Mouse (Mus musculus): ENCODE results near the gene Fzr1.
A peak's percentile ranks its signal among the peaks of the same experiment; 100 is the strongest.

The Fzr1 gene

DNA sequence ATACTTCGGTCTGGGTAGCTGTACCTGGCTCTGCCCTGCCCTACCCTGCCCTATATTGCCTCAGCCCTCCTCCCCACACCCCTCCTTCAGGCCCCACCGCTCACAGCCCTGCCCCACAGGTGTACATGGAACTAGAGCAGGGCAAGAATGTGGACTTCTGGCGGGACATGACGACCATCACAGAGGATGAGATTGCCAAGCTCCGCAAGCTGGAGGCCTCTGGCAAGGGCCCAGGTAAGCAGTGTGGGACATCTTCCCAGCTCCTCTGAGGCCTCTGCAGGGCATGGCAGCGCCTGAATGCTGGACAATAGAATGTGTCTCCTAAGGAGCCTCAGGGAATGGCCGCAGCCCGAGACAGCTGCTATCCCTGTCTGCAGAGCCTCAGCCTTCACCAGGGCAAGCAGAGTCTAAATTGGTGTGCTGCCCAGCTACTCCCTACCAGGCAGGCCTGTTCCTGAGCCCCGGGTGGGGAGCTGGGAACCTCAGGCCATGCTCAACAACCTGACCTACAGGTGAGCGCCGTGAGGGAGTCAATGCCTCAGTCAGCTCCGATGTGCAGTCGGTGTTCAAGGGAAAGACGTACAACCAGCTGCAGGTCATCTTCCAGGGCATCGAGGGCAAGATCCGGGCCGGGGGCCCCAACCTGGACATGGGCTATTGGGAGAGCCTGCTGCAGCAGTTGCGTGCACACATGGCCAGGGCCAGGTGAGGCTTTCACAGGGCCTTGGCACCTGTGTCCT is 54.4 kb downstream of the Fzr1 start:
- Histone ChIP-seq H3K4me1 (replicated peaks; ENCODE audit: low read depth, low read length) (peaks cover 84% of the 10 kb centered on the region), H3K27me3 (ENCODE audit: insufficient read depth, low read length) (no peaks in the 10 kb centered on the region), H3K9me3 (ENCODE audit: low read length) (no peaks in the 10 kb centered on the region), H3K36me3 (ENCODE audit: insufficient read depth, low read length) (peaks cover 67% of the 10 kb centered on the region), H3K4me3 (replicated peaks; ENCODE audit: low read length) (no peak overlapping the region)
- no peak for TF ChIP-seq POU5F1 (IDR thresholded peaks at IDR 0.05; ENCODE audit: borderline replicate concordance, low read length)

DNA sequence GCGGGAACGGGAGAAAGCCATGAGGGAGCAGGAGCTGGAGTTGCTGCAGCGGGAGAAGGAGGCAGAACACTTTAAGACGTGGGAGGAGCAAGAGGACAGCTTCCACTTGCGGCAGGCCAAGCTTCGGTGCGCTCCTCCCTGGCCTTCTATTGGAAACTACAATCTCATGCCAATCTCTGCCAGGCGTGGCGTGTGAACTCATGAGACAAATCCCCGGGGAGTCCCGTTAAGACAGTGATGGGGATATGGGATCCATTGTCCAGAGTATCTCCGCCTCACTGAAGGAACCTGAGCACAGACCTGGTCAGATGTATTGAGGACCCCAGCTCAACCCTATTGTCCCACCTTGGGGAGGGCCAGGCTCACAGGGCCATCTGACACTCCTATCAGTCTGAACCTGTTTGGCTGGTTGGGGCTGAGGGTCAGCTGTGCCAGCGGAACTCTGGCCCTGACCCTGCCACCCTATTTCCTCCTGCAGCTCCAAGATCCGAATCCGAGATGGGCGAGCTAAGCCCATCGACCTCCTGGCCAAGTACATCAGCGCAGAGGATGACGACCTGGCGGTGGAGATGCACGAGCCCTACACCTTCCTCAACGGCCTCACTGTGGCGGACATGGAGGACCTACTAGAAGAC is 55.1 kb downstream of the Fzr1 start:
- Histone ChIP-seq H3K9me3 (ENCODE audit: low read length) (no peaks in the 10 kb centered on the region), H3K4me3 (replicated peaks; ENCODE audit: low read length) (peak overlapping the region; percentile 100), H3K36me3 (ENCODE audit: insufficient read depth, low read length) (peaks cover 74% of the 10 kb centered on the region), H3K27me3 (ENCODE audit: insufficient read depth, low read length) (no peaks in the 10 kb centered on the region), H3K4me1 (replicated peaks; ENCODE audit: low read depth, low read length) (peaks cover 84% of the 10 kb centered on the region)
- TF ChIP-seq POU5F1 (IDR thresholded peaks at IDR 0.05; ENCODE audit: borderline replicate concordance, low read length) (no peak), CTCF (conservative IDR thresholded peaks at IDR 0.05; ENCODE audit: low read length) (no peak), NANOG (IDR thresholded peaks at IDR 0.05; ENCODE audit: borderline replicate concordance, low read length) (no peak)

DNA sequence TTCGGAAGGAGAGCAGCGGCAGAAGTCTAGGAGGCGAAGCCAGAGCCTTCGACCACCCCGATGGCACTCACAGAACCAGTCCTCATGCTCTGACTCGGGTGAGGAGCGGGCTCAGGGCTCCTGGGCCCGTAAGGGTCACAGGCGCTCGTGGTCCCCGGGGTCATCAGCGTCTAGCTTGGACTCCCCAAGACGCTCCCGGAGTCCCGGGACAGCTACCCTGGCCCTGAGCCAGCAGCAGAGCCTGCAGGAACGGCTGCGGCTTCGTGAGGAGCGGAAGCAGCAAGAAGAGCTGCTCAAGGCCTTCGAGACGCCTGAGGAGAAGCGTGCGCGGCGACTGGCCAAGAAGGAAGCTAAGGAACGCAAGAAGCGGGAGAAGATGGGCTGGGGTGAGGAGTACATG is 55.9 kb downstream of the Fzr1 start:
- no peak for TF ChIP-seq CTCF (conservative IDR thresholded peaks at IDR 0.05; ENCODE audit: low read length)
- no peak for TF ChIP-seq POU5F1 (IDR thresholded peaks at IDR 0.05; ENCODE audit: borderline replicate concordance, low read length)
- TF ChIP-seq NANOG (IDR thresholded peaks at IDR 0.05; ENCODE audit: borderline replicate concordance, low read length) = no peak
- peaks cover 75% of the 10 kb centered on the region for H3K36me3 ChIP-seq (ENCODE audit: insufficient read depth, low read length)
- H3K4me1 ChIP-seq (replicated peaks; ENCODE audit: low read depth, low read length) = peaks cover 84% of the 10 kb centered on the region
- H3K4me3 ChIP-seq (replicated peaks; ENCODE audit: low read length) = peak overlapping the region; percentile 100
- H3K27me3 ChIP-seq (ENCODE audit: insufficient read depth, low read length) = no peaks in the 10 kb centered on the region
- no peaks in the 10 kb centered on the region for H3K9me3 ChIP-seq (ENCODE audit: low read length)

DNA sequence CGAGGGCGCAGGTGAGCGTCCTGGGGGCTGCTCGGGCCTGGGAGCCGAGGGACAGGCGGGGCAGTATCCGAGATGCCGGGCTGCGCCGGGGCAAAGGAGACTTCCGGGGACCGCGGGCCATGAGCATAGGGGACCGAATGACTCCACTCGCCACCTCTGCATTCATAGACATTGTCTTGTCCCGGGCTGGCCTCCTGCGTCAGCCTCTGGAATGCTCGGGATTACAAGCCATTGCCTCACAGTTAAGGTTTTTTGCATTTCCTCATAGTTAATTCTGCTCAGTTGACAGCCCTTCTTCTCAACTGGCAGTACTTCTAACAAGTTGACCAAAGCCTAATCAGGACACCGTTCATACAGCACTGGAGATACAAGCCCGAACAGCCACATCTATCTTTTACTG is 56.9 kb downstream of the Fzr1 start:
- Histone ChIP-seq H3K4me1 (replicated peaks; ENCODE audit: low read depth, low read length) (peaks cover 84% of the 10 kb centered on the region), H3K27me3 (ENCODE audit: insufficient read depth, low read length) (no peaks in the 10 kb centered on the region), H3K9me3 (ENCODE audit: low read length) (no peaks in the 10 kb centered on the region), H3K36me3 (ENCODE audit: insufficient read depth, low read length) (peaks cover 66% of the 10 kb centered on the region), H3K4me3 (replicated peaks; ENCODE audit: low read length) (peak overlapping the region; percentile 100)
- no peak for TF ChIP-seq CTCF (conservative IDR thresholded peaks at IDR 0.05; ENCODE audit: low read length)
- no peak for TF ChIP-seq NANOG (IDR thresholded peaks at IDR 0.05; ENCODE audit: borderline replicate concordance, low read length)
- TF ChIP-seq POU5F1 (IDR thresholded peaks at IDR 0.05; ENCODE audit: borderline replicate concordance, low read length) = no peak

DNA sequence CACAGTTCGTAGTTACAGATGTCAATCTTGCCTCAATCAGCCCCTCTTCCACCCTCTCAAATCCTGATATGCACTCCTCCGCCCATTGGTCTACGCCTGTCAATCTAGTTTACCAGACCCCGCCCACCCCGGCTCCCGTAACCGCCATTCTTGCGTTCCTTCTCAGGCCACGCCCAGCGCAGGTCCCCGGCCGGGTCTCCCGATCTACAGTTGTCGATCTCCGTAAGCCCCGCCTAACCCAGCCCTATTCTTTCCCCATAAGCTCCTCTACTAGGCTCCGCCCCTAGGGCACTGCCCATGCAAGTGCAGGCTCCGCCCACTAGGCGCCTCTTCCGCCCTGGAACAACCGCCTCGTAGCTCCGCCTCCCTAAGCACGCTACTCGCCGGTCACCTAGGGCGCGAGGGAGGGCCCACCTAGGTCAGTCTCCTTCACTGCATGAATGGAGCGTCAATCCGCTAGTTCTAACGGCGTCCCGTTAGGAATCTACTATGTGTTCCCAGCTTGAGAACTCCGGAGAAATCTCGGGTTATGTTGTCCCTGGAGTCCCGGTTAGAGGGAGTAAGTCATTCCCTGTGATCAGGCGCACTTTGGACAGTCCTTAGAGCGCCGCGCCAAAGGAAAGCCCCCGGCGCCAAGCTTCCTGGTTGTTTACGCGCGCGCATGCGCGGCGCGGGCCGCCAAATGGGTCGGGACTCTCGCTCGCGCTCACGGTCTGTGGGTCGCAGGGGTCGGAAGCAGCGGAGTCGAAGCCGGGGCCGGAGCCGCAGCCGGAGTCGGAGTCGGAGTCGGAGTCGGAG is 57.6 kb downstream of the Fzr1 start, which contains the start of gene Cactin:
TSS of gene Cactin (plus strand) at position 554 of the 798 bp plus-strand sequence.
- Histone ChIP-seq H3K4me1 (replicated peaks; ENCODE audit: low read depth, low read length) (peaks cover 84% of the 10 kb centered on the region), H3K4me3 (replicated peaks; ENCODE audit: low read length) (peak within 1 kb of the TSS; percentile 100), H3K9me3 (ENCODE audit: low read length) (no peaks in the 10 kb centered on the region), H3K27me3 (ENCODE audit: insufficient read depth, low read length) (no peaks in the 10 kb centered on the region), H3K36me3 (ENCODE audit: insufficient read depth, low read length) (peaks cover 65% of the 10 kb centered on the region)
- no peak for TF ChIP-seq NANOG (IDR thresholded peaks at IDR 0.05; ENCODE audit: borderline replicate concordance, low read length)
- TF ChIP-seq POU5F1 (IDR thresholded peaks at IDR 0.05; ENCODE audit: borderline replicate concordance, low read length) = no peak
- TF ChIP-seq CTCF (conservative IDR thresholded peaks at IDR 0.05; ENCODE audit: low read length) = no peak

DNA sequence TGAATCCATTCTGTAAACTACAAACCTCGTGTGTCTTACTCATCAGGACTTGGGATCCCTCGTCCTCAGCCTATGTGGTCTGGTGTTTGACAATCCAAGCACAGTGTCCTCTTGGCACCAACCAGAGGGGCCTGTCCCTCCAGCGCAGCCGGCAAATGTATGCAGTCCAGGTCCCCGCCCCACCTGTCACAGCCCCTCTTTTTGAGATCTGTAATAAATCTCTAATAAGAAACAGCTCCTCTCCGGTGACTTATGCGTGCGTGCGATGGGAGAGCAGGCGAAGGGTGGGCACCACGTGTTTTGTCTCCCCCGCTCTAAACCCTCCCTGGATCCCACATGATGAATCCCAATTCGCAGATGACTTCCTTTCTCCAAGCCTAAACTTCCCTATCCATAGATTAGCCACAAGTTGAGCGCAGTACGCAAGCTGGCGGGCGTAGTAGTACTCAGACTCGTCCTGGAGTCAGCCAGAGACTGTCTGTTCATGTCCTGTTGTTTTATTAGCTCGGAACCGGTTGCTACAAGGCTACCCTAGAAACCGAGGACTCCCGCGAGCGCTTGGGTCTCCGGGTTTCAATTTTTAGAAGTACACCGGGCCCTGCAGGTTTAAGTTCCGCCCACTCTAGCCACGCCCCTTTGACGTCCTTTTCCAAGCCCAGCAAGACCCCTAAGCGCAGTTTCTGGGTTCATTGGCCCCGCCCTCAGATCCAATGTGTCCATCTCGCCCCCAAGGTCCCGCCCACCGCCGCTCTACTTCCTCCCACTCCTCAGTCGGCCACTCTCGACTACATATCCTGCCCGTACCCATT is 58.4 kb downstream of the Fzr1 start:
- peak overlapping the region; percentile 100 for H3K4me3 ChIP-seq (replicated peaks; ENCODE audit: low read length)
- H3K9me3 ChIP-seq (ENCODE audit: low read length) = no peaks in the 10 kb centered on the region
- peaks cover 84% of the 10 kb centered on the region for H3K4me1 ChIP-seq (replicated peaks; ENCODE audit: low read depth, low read length)
- H3K36me3 ChIP-seq (ENCODE audit: insufficient read depth, low read length) = peaks cover 65% of the 10 kb centered on the region
- TF ChIP-seq POU5F1 (IDR thresholded peaks at IDR 0.05; ENCODE audit: borderline replicate concordance, low read length) = no peak
- no peak for TF ChIP-seq CTCF (conservative IDR thresholded peaks at IDR 0.05; ENCODE audit: low read length)
- no peak for TF ChIP-seq NANOG (IDR thresholded peaks at IDR 0.05; ENCODE audit: borderline replicate concordance, low read length)
- no peaks in the 10 kb centered on the region for H3K27me3 ChIP-seq (ENCODE audit: insufficient read depth, low read length)

DNA sequence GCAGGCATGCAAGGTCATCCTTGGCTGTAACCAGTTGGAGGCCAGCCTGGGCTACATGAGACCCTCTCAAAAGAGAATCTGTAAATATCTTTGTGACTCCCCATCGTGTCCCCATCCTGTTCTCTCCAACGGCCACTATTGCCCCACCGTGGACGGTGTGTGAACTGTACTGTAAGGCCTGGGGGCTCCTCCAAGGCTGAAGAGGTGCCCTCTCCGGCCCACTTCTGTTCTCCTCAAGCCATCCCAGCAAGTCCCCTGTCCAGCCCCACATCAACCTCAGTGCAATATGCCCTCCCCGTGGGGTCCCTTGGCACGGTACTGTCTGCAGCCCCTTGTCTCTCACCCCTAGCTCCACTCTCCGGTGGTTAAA is 59.0 kb downstream of the Fzr1 start:
- H3K36me3 ChIP-seq (ENCODE audit: insufficient read depth, low read length) = peaks cover 65% of the 10 kb centered on the region
- H3K4me3 ChIP-seq (replicated peaks; ENCODE audit: low read length) = peak overlapping the region; percentile 100
- TF ChIP-seq NANOG (IDR thresholded peaks at IDR 0.05; ENCODE audit: borderline replicate concordance, low read length) (no peak), CTCF (conservative IDR thresholded peaks at IDR 0.05; ENCODE audit: low read length) (no peak), POU5F1 (IDR thresholded peaks at IDR 0.05; ENCODE audit: borderline replicate concordance, low read length) (no peak)
- H3K9me3 ChIP-seq (ENCODE audit: low read length) = no peaks in the 10 kb centered on the region
- peaks cover 83% of the 10 kb centered on the region for H3K4me1 ChIP-seq (replicated peaks; ENCODE audit: low read depth, low read length)
- no peaks in the 10 kb centered on the region for H3K27me3 ChIP-seq (ENCODE audit: insufficient read depth, low read length)
